Mouse (Mus musculus): ENCODE measurements around the gene Elmo2. TPM values are rescaled to one million over a fixed set of nuclear protein-coding genes. Genes with fewer than 3 reads are reported as not detected.

Gene Elmo2
- polyA plus RNA-seq, 1 experiment from 2014 or later, result 91.6 TPM

GRCm38 (mm10) chr2:165250903-165251302 is 75.4 kb downstream of the Elmo2 start:
- WGBS, result 47% methylated on average over 1 of the region's 1 CpGs
- Histone ChIP-seq H3K9me3 (no peaks in the 10 kb centered on the region), H3K27me3 (peaks cover 65% of the 10 kb centered on the region), H3K4me1 (replicated peaks) (peaks cover 48% of the 10 kb centered on the region), H3K4me3 (no peak overlapping the region), H3K9ac (no peak overlapping the region), H3K27ac (no peak overlapping the region), H3K36me3 (no peaks in the 10 kb centered on the region), H3K4me2 (no peak overlapping the region)
- no peak for ATAC-seq (ENCODE audit: low FRiP score)

GRCm38 (mm10) chr2:165248967-165249366 is 77.3 kb downstream of the Elmo2 start:
- Histone ChIP-seq H3K9ac (no peak overlapping the region), H3K4me2 (no peak overlapping the region), H3K4me3 (no peak overlapping the region), H3K27ac (no peak overlapping the region), H3K4me1 (replicated peaks) (peaks cover 38% of the 10 kb centered on the region), H3K9me3 (no peaks in the 10 kb centered on the region), H3K27me3 (peaks cover 64% of the 10 kb centered on the region), H3K36me3 (no peaks in the 10 kb centered on the region)
- WGBS, result 11% methylated on average over 3 of the region's 3 CpGs
- no peak for ATAC-seq (ENCODE audit: low FRiP score)

- ATAC-seq (ENCODE audit: low FRiP score), result no peak
- 12% methylated on average over 11 of the region's 11 CpGs for WGBS
- H3K9ac ChIP-seq, result no peak overlapping the region
- peaks cover 44% of the 10 kb centered on the region for H3K4me1 ChIP-seq (replicated peaks)
- no peak overlapping the region for H3K4me2 ChIP-seq
- H3K36me3 ChIP-seq, result no peaks in the 10 kb centered on the region
- no peaks in the 10 kb centered on the region for H3K9me3 ChIP-seq
- H3K27ac ChIP-seq, result no peak overlapping the region
- peaks cover 65% of the 10 kb centered on the region for H3K27me3 ChIP-seq
- H3K4me3 ChIP-seq, result no peak overlapping the region
Observed at GRCm38 (mm10) chr2:165246349-165246748, 79.9 kb downstream of the Elmo2 start.

GRCm38 (mm10) chr2:165243122-165243720 is 83.1 kb downstream of the Elmo2 start:
- WGBS, result 3% methylated on average over 11 of the region's 11 CpGs
- ATAC-seq (ENCODE audit: low FRiP score), result peak; percentile 41; the same call in 1 of the 2 replicates
- Histone ChIP-seq H3K36me3 (no peaks in the 10 kb centered on the region), H3K4me3 (no peak overlapping the region), H3K27ac (peak overlapping the region; percentile 74), H3K4me2 (peak overlapping the region; percentile 32), H3K27me3 (peaks cover 87% of the 10 kb centered on the region), H3K9me3 (no peaks in the 10 kb centered on the region), H3K4me1 (replicated peaks) (peaks cover 45% of the 10 kb centered on the region), H3K9ac (peak overlapping the region; percentile 56)

GRCm38 (mm10) chr2:165242575-165242974 is 83.7 kb downstream of the Elmo2 start:
- WGBS, result 2% methylated on average over 13 of the region's 13 CpGs
- Histone ChIP-seq H3K27ac (peak overlapping the region; percentile 74), H3K4me2 (peak overlapping the region; percentile 32), H3K27me3 (peaks cover 86% of the 10 kb centered on the region), H3K4me3 (no peak overlapping the region), H3K36me3 (no peaks in the 10 kb centered on the region), H3K9me3 (no peaks in the 10 kb centered on the region), H3K4me1 (replicated peaks) (peaks cover 44% of the 10 kb centered on the region), H3K9ac (peak overlapping the region; percentile 56; the same call in 1 of the 2 replicates)
- peak; percentile 21; the same call in 1 of the 2 replicates for ATAC-seq (ENCODE audit: low FRiP score)

- Histone ChIP-seq H3K4me3 (no peak overlapping the region), H3K9ac (no peak overlapping the region), H3K4me2 (no peak overlapping the region), H3K9me3 (no peaks in the 10 kb centered on the region), H3K36me3 (no peaks in the 10 kb centered on the region), H3K27me3 (peaks cover 83% of the 10 kb centered on the region), H3K27ac (peak overlapping the region; percentile 74; the same call in 1 of the 2 replicates), H3K4me1 (replicated peaks) (peaks cover 36% of the 10 kb centered on the region)
- no peak for ATAC-seq (ENCODE audit: low FRiP score)
- 70% methylated on average over 7 of the region's 7 CpGs for WGBS
Observed at GRCm38 (mm10) chr2:165241786-165242185, 84.5 kb downstream of the Elmo2 start.

- no peaks in the 10 kb centered on the region for H3K9me3 ChIP-seq
- H3K27me3 ChIP-seq, result peaks cover 87% of the 10 kb centered on the region
- H3K4me3 ChIP-seq, result no peak overlapping the region
- no peaks in the 10 kb centered on the region for H3K36me3 ChIP-seq
- 50% methylated on average over 8 of the region's 8 CpGs for WGBS
- H3K4me1 ChIP-seq (replicated peaks), result peaks cover 34% of the 10 kb centered on the region
- H3K9ac ChIP-seq, result no peak overlapping the region
- no peak for ATAC-seq (ENCODE audit: low FRiP score)
- H3K4me2 ChIP-seq, result no peak overlapping the region
- no peak overlapping the region for H3K27ac ChIP-seq
Observed at GRCm38 (mm10) chr2:165240371-165240770, 85.9 kb downstream of the Elmo2 start.

GRCm38 (mm10) chr2:165239533-165240144 is 86.6 kb downstream of the Elmo2 start:
- Histone ChIP-seq H3K4me3 (no peak overlapping the region), H3K9me3 (no peaks in the 10 kb centered on the region), H3K4me1 (replicated peaks) (peaks cover 41% of the 10 kb centered on the region), H3K27me3 (peaks cover 84% of the 10 kb centered on the region), H3K9ac (no peak overlapping the region), H3K36me3 (no peaks in the 10 kb centered on the region), H3K4me2 (no peak overlapping the region), H3K27ac (no peak overlapping the region)
- WGBS, result 23% methylated on average over 15 of the region's 15 CpGs
- ATAC-seq (ENCODE audit: low FRiP score), result no peak

- H3K4me2 ChIP-seq, result no peak overlapping the region
- H3K36me3 ChIP-seq, result no peaks in the 10 kb centered on the region
- no peak overlapping the region for H3K27ac ChIP-seq
- H3K4me1 ChIP-seq (replicated peaks), result peaks cover 46% of the 10 kb centered on the region
- no peaks in the 10 kb centered on the region for H3K9me3 ChIP-seq
- no peak for ATAC-seq (ENCODE audit: low FRiP score)
- no peak overlapping the region for H3K9ac ChIP-seq
- 3% methylated on average over 12 of the region's 12 CpGs for WGBS
- no peak overlapping the region for H3K4me3 ChIP-seq
- peaks cover 81% of the 10 kb centered on the region for H3K27me3 ChIP-seq
Observed at GRCm38 (mm10) chr2:165238416-165239145, 87.7 kb downstream of the Elmo2 start.

Other genes with a start within 250 kb of the Elmo2 start
- gene 1700025C18Rik, start 235.7 kb downstream of the Elmo2 start, polyA plus RNA-seq (2015; fragmentation: Nextera tagmentation; extraction: Ambion mirVana), result not detected in 2 replicates
- 9.4 and 11.4 TPM in 2 replicates for gene Cdh22, start 91.6 kb downstream of the Elmo2 start, polyA plus RNA-seq (2015; fragmentation: Nextera tagmentation; extraction: Ambion mirVana)
- 61.5 and 68.1 TPM in 2 replicates for gene Slc35c2, start 38.6 kb downstream of the Elmo2 start, polyA plus RNA-seq (2015; fragmentation: Nextera tagmentation; extraction: Ambion mirVana)
- 8.1 and 9.3 TPM in 2 replicates for gene Zfp663, start 42.2 kb upstream of the Elmo2 start, polyA plus RNA-seq (2015; fragmentation: Nextera tagmentation; extraction: Ambion mirVana)
- 10.8 and 11.3 TPM in 2 replicates for gene Zfp334, start 61.8 kb upstream of the Elmo2 start, polyA plus RNA-seq (2015; fragmentation: Nextera tagmentation; extraction: Ambion mirVana)
- gene Ocstamp, start 73.9 kb upstream of the Elmo2 start, polyA plus RNA-seq (2015; fragmentation: Nextera tagmentation; extraction: Ambion mirVana), result 0.04 TPM in 1 of 2 replicates, not detected in the other
- gene Slc13a3, start 146.8 kb upstream of the Elmo2 start, polyA plus RNA-seq (2015; fragmentation: Nextera tagmentation; extraction: Ambion mirVana), result 2.2 and 2.6 TPM in 2 replicates
- gene Trp53rka, start 166.8 kb upstream of the Elmo2 start, polyA plus RNA-seq (2015; fragmentation: Nextera tagmentation; extraction: Ambion mirVana), result 43.0 and 45.4 TPM in 2 replicates
- 2.8 and 3.1 TPM in 2 replicates for gene Slc2a10, start 177.3 kb upstream of the Elmo2 start, polyA plus RNA-seq (2015; fragmentation: Nextera tagmentation; extraction: Ambion mirVana)

All from hindbrain, embryonic 13.5 days (tissue).